Mouse (Mus musculus): ENCODE measurements around the gene C5ar2.

The C5ar2 gene

DNA sequence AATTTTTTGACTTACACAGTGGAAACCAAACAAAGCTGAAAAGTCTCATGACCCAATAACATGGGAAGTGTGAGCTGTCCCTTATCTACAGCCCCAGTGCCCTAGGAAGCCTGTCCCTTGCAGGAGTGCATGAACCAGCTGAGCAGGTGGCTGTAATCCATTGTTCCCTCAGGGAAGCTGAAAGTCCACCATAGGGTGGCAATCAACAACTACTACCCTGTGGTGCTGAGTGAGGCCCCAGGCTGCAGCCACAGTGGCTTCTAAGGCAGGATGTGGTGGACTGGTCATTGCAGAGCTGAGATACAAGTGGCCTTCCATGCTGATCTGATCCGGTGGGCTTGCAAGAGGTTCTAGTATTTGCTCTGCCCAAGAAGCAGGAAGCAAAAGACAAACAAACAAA, 17.1 kb upstream of the C5ar2 start:
- in situ Hi-C loops (cut with MboI; ENCODE audit: unreplicated experiment in 2 of 2), result loop anchor here (5.0 to 25.0 kb wide), 3 partner anchors 69 to 274 kb away; partner anchors contain the start of gene Zfp541 (in 1 of the 2)

GRCm38 (mm10) chr7:16259110-16259590, 15.2 kb upstream of the C5ar2 start, which contains the start of gene C5ar1:
TSS of gene C5ar1 (minus strand) at chr7:16259540.
- in situ Hi-C loops (cut with MboI; ENCODE audit: unreplicated experiment in 2 of 2), result loop anchor here (25.0 kb wide), 1 partner anchor 272 kb away; no protein-coding TSS in a partner anchor

GRCm38 (mm10) chr7:16257830-16258229, 13.9 kb upstream of the C5ar2 start:
- in situ Hi-C loops (cut with MboI; ENCODE audit: unreplicated experiment in 2 of 2), result loop anchor here (25.0 kb wide), 1 partner anchor 271 kb away; no protein-coding TSS in a partner anchor

- in situ Hi-C loops (cut with MboI; ENCODE audit: unreplicated experiment in 2 of 2), result loop anchor here (25.0 kb wide), 1 partner anchor 269 kb away; no protein-coding TSS in a partner anchor
Observed at GRCm38 (mm10) chr7:16255963-16256362, 12.0 kb upstream of the C5ar2 start.

DNA sequence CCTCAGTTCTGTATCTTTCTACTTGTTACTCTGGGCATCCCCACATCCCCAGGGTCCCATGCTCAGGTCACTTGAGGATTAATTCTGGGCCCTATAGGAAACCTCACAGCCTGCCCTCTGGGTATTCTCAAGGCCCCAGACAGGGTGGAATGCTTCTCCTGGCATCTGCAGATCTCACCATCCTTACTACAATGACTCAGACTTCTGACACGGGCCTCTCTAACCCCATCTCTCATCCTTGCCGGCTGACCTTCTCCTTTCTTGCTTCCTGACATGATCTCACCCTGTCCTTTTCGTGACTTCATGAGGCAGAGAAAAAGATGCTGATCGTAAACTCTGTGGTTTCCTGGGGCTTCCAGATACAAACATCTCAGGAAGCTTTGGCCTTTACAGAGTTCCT, 10.2 kb upstream of the C5ar2 start:
- in situ Hi-C loops (cut with MboI; ENCODE audit: unreplicated experiment in 2 of 2), result loop anchor here (25.0 kb wide), 1 partner anchor 267 kb away; no protein-coding TSS in a partner anchor

DNA sequence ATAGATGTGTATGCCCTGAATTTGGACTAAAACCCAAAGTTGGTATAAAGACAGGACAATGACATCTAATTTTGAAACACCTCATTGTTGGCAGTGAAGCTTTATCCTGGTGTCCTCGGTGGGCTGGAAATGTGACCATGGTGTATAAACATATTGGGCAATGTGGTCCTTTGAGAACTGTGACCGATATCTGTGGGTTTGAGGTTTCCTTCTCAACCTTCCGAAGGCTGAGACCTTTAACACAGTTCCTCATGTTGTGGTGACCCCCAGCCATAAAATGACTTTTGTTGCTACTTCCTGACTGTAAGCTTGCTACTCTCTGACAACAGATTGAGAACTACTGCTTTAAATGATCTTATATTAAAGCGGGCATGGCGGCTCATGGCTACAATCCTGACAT, 6.7 kb upstream of the C5ar2 start:
- in situ Hi-C loops (cut with MboI; ENCODE audit: unreplicated experiment in 2 of 2), result loop anchor here (25.0 kb wide), 1 partner anchor 263 kb away; no protein-coding TSS in a partner anchor

GRCm38 (mm10) chr7:16245958-16246357, 2.0 kb upstream of the C5ar2 start:
- in situ Hi-C loops (cut with MboI; ENCODE audit: unreplicated experiment in 2 of 2), result no loop called here

DNA sequence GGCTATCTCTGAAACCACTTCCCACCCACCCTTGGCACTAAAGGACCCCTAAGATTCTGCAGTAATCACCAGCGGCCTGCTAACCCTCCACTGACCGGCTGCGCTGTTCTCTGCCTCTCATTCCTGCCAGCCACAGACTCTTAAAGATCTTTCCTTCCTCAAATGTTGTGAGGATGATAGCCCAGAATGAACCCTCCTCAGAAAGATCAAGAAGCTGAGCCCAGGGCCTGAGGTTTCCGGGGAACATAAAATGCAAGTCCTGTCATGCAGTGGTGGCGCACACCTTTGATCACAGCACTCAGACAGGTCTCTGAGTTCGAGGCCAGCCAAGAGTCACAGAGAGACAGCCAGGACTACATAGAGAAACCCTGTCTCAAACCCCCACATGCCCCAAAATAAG, 1.8 kb downstream of the C5ar2 start:
- in situ Hi-C loops (cut with MboI; ENCODE audit: unreplicated experiment in 2 of 2), result no loop called here

GRCm38 (mm10) chr7:16241787-16242186, 2.2 kb downstream of the C5ar2 start:
- in situ Hi-C loops (cut with MboI; ENCODE audit: unreplicated experiment in 2 of 2), result no loop called here

DNA sequence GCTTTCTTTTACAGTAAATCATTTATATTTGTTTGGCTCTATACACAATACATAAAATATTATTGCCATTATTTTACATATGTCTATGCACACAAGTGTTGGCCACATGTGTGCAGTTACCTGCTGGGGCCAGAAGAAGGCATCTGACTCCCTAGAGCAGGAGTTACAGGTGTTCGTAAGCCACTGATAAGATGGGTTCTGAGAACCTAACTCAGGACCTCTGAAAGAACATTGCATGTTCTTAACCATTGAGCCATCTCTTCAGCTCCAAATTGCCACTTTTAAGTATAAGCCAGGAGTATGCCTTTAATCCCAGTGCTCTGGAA, 3.0 kb downstream of the C5ar2 start:
- in situ Hi-C loops (cut with MboI; ENCODE audit: unreplicated experiment in 2 of 2), result no loop called here

DNA sequence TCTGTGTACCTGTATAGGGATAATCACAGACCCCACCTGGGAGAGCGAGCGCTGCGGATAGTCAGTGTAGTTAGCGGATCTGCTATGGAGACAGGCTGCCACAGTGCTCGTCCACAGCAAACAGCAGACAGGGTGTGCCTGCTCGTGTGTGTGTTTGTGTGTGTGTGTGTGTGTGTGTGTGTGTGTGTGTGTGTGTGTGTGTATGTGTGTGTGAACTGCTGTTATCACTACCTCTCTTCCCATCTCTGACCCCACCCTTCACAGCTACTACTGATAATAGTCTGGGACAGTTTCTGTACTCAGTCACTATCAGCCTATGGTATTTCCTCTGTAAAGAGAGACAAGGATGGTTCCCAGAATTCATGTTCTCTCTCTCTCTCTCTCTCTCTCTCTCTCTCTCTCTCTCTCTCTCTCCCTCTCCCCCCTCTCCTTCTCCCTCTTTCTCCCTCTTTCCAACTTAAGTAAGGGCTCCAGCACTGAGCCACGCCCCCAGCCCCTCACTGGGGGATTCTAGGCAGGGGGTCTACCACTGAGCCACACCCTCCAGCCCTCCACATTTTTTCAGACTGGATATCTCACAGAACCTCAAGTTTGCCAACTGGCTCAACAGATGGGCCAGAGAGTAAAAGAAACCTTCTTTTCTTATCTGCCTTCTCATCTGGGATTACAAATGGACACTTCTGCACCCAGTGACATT, 3.5 kb downstream of the C5ar2 start:
- in situ Hi-C loops (cut with MboI; ENCODE audit: unreplicated experiment in 2 of 2), result no loop called here

DNA sequence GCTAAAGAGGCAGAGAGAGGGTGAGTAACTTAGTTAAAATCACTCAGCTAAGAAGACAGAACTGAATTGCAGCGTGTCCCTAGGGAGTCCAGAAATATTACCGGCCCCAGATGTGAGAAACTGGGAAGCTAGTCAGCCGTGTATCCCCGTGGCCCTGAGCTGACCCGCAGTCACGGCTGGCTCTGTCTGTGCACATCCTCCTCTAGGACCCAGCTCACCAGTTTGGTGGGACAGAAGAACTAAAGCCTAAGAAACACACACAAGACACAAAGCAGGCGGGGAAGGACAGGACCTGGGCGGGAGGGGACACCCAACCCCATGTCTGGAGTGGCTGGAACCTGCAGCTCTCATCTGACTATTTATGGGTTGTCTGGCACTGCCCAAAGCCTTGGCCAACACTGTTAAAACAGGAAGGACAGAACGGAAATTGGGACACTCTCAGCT, 4.4 kb downstream of the C5ar2 start:
- in situ Hi-C loops (cut with MboI; ENCODE audit: unreplicated experiment in 2 of 2), result no loop called here

DNA sequence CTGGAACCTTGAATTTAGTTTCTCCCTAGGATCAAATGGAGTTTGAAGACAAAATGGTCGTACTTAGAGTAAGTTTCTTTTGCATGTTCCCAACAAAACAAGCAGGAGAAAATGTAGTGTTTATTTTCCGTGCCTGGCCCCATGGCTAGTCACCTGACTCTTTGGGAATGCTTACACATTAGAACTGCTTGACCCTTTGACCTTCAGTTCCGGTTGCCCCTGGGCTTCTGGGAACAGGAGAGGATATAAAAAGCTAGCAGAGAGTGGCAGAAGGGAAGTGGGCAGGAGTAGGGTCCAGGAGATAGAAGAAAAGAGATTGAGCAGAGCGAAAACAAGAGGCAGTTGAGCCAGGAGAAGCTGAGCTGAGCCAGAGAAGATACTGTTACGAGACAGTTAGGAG, 14.1 kb downstream of the C5ar2 start:
- in situ Hi-C loops (cut with MboI; ENCODE audit: unreplicated experiment in 2 of 2), result no loop called here

GRCm38 (mm10) chr7:16221582-16222272, 22.2 kb downstream of the C5ar2 start, which contains the start of gene Dhx34:
TSS of gene Dhx34 (minus strand) at chr7:16222037.
- in situ Hi-C loops (cut with MboI; ENCODE audit: unreplicated experiment in 2 of 2), result no loop called here

DNA sequence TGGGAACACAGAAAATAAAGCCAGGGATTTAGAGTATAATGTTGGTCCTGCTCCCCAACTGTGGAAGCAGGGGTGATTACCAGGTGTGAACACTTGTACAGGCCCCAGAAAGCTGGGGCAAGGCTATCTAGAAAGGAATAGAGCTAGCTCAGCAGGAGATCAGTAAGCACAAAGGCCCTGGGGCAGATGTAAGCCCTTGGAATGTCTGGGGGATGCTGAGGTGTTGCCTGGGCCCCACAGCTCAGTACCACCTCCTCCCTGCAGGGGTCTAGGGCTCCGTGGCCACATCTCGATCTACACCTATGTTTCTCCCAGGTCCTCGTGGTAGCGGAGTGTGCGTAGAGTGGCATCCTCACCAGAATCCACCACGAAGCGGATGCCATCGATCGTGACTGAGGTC, 30.0 kb downstream of the C5ar2 start:
- in situ Hi-C loops (cut with MboI; ENCODE audit: unreplicated experiment in 2 of 2), result no loop called here

DNA sequence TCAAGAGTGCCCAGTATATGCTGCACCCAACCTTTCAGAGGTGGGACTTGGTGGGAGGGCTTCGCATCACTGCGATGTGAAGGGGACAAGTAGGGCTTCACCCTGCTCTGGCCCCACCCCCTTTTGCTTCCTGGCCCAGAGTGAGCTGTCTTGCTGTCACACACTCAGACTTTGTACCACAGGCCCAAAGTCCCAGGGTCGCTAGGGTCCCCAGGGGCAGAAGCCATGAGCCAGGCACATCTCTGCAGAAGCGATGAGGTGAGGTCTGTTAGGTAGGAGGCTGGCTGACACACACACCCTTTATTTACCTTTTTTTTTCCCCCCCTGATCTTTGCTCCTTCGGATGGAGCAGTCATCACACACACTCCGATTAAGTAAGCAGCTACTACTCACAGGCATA, 30.8 kb downstream of the C5ar2 start:
- in situ Hi-C loops (cut with MboI; ENCODE audit: unreplicated experiment in 2 of 2), result no loop called here

- in situ Hi-C loops (cut with MboI; ENCODE audit: unreplicated experiment in 2 of 2), result no loop called here
Observed at GRCm38 (mm10) chr7:16210862-16211365, 33.0 kb downstream of the C5ar2 start.

- in situ Hi-C loops (cut with MboI; ENCODE audit: unreplicated experiment in 2 of 2), result no loop called here
Observed at GRCm38 (mm10) chr7:16208781-16209665, 34.9 kb downstream of the C5ar2 start.

DNA sequence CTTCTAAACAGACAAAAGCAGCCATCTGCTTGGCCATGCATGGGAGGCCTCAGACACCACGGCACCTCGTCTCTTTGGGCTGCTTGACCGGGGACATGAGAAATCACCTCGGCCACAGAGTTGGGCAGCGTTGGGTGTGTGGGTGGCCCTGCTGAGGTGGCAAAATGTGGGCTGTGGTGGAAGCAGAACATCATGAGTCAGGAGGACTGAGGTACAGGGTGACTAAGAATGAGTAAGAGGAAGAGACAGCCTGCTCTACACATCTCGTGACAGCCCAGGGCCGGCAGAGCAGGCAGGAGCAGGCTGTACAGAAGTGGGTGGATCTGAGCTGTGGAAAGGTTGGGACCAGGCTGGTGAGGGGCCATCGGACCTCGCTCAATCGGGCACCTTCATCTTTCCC, 36.5 kb downstream of the C5ar2 start:
- in situ Hi-C loops (cut with MboI; ENCODE audit: unreplicated experiment in 2 of 2), result no loop called here

- in situ Hi-C loops (cut with MboI; ENCODE audit: unreplicated experiment in 2 of 2), result no loop called here
Observed at GRCm38 (mm10) chr7:16207076-16207475, 36.9 kb downstream of the C5ar2 start.

Data from v-Abl transformed pro-B cells (cell line).